Mouse (Mus musculus): ENCODE measurements around the gene Zfp869. TPM values are rescaled to one million over a fixed set of nuclear protein-coding genes. Genes with fewer than 3 reads are reported as not detected.

The Zfp869 gene
- polyA plus RNA-seq (2021; fragmentation: Nextera tagmentation): 12.4 and 14.6 TPM in 2 replicates
- long read RNA-seq, experiment 1, partial matches to known transcripts: 2 of 40 reads
- long read RNA-seq, experiment 1, other reads (novel, unspliced or antisense): 38 of 40 reads
- long read RNA-seq, experiment 2, partial matches to known transcripts: 33 of 211 reads
- long read RNA-seq, experiment 2, other reads (novel, unspliced or antisense): 177 of 211 reads

GRCm38 (mm10) chr8:69710624-69711023, at the start of gene Zfp869:
Gene Zfp869, minus strand, starts transcription at chr8:69710724.

GRCm38 (mm10) chr8:69749544-69750454, 39.3 kb upstream of the Zfp869 start, which contains the start of gene Zfp963:
Gene Zfp963, minus strand, starts transcription at chr8:69749970.

Other genes with a start within 250 kb of the Zfp869 start
- gene Gm7697, start 187.7 kb downstream of the Zfp869 start, polyA plus RNA-seq (2021; fragmentation: Nextera tagmentation): not detected in 2 replicates
- gene Zfp868, start 85.2 kb downstream of the Zfp869 start, polyA plus RNA-seq (2021; fragmentation: Nextera tagmentation): 12.9 and 14.6 TPM in 2 replicates
- 1.5 and 1.6 TPM in 2 replicates for gene Zfp964, start 56.2 kb downstream of the Zfp869 start, polyA plus RNA-seq (2021; fragmentation: Nextera tagmentation)
- 4.1 TPM in 2 replicates for gene Zfp963, start 39.2 kb upstream of the Zfp869 start, polyA plus RNA-seq (2021; fragmentation: Nextera tagmentation)
- gene Gm20422, start 64.2 kb upstream of the Zfp869 start, polyA plus RNA-seq (2021; fragmentation: Nextera tagmentation): 0.82 TPM in 1 of 2 replicates, not detected in the other
- gene Atp13a1, start 80.4 kb upstream of the Zfp869 start, polyA plus RNA-seq (2021; fragmentation: Nextera tagmentation): 16.9 and 19.4 TPM in 2 replicates
- 3.4 TPM in 2 replicates for gene Zfp866, start 80.5 kb upstream of the Zfp869 start, polyA plus RNA-seq (2021; fragmentation: Nextera tagmentation)
- gene Gmip, start 98.0 kb upstream of the Zfp869 start, polyA plus RNA-seq (2021; fragmentation: Nextera tagmentation): 1.8 TPM in 2 replicates
- 0.13 TPM in 2 replicates for gene Lpar2, start 111.7 kb upstream of the Zfp869 start, polyA plus RNA-seq (2021; fragmentation: Nextera tagmentation)
- gene Pbx4, start 121.8 kb upstream of the Zfp869 start, polyA plus RNA-seq (2021; fragmentation: Nextera tagmentation): 61.0 and 76.0 TPM in 2 replicates
- 0.59 and 0.89 TPM in 2 replicates for gene Cilp2, start 177.0 kb upstream of the Zfp869 start, polyA plus RNA-seq (2021; fragmentation: Nextera tagmentation)
- gene Tssk6, start 191.5 kb upstream of the Zfp869 start, polyA plus RNA-seq (2021; fragmentation: Nextera tagmentation): 1.1 TPM in 2 replicates
- 798 and 871 TPM in 2 replicates for gene Ndufa13, start 191.8 kb upstream of the Zfp869 start, polyA plus RNA-seq (2021; fragmentation: Nextera tagmentation)
- 68.6 and 74.2 TPM in 2 replicates for gene Yjefn3, start 192.0 kb upstream of the Zfp869 start, polyA plus RNA-seq (2021; fragmentation: Nextera tagmentation)

Data from layer of hippocampus, adult 6 months (tissue).